Mouse (Mus musculus): ENCODE results near the gene Cabp1. TPM values are rescaled to one million over a fixed set of nuclear protein-coding genes. Genes with fewer than 3 reads are reported as not detected.

Gene Cabp1
- total RNA-seq (2022) = 100 to 1,000 TPM; 109 to 118 (median 114) TPM

DNA sequence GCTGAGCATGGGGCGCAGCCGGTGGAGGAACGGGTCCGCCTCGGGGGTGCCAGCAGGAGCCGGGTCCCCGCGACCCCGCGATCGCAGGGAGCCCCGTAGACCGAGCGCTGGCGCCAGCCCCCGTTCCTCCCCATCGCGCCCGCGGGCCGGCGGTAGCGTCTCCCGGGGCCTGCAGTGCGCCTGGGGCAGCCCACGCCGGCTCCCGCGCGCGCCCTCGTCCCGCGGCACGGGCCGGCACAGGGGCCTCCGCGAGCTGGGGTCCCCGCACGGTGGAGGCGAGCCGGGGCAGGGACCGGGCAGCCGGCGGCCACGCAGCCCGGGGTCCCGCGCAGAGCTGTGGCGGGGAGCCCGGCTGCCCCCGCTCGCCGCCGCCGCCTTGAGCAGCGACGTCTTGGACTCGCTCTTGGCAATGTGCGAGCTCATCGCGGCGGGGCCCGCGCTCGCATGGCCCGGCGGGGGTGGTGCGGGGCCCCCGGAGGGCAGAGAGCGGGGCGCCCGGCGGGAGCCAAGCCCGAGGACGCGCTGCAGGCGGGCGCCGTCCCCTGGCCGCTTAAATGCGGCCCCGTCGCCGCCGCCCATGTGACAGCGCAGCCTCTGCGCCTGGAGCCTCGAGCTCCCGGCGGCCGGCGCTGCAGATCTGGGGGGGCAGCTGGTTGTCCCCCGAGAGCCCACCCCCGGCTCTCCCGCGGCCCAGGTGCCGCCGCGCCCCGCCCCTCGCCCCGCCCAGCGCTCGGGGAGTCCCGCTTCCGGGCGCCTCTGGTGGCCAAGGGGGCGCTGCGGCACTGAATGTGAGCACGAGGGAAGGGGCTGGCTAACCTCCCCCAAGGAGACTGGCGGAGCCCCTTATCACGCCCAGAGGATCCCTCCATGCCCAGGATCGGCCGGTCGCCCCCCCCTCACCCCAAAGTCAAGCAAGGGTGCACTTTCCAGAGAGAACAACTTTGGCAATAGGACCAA lies at the start of gene Cabp1:
Gene Cabp1, minus strand, starts transcription at position 713 of the 957 bp plus-strand sequence.
- peak in 1 of 2 experiments; percentile 45 for DNase-seq (ENCODE audit: low spot score in 2 of 2)

DNA sequence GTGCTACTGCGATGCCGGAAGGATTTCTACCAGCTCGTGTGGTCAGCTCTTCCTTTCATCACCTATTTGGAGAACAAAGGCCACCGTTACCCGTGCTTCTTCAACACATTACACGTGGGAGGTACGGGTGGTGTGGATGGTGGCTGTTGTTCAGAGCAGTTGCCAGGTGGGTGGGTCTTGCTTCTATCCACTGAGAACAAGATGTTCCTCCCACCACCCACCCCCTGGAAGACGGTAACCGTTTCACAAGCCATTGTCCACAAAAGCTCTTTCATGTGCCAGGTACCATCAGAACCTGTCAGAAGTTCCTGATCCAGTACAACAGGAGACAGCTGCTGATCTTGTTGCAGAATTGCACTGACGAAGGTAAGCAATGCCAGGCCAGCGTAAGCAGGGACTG lies 46.0 kb upstream of the Cabp1 start:
- DNase-seq (ENCODE audit: low spot score in 2 of 2) = no peak

DNA sequence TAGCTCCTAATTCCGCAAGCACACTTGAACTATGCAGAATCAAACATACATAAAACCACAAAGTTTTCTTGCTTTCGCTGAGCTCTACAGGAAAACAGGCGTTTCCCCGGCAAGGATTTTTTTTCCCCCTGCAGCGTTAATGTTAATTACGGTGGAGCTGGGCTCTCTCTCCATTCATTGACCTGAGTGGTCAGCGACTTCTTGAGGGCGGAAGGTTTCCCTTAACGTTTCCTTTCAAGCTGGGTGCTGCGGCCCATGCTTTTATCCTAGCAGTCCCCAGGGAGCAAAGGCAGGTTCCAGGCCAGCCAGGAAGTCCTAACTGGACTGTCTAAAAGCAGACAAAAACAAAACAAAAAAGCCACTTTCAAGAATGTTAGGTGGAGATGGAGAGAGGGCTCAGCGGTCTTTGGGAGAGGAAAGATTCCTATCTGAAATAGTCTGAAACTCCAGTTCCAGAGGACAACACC lies 44.6 kb upstream of the Cabp1 start:
- no peak for DNase-seq (ENCODE audit: low spot score in 2 of 2)

DNA sequence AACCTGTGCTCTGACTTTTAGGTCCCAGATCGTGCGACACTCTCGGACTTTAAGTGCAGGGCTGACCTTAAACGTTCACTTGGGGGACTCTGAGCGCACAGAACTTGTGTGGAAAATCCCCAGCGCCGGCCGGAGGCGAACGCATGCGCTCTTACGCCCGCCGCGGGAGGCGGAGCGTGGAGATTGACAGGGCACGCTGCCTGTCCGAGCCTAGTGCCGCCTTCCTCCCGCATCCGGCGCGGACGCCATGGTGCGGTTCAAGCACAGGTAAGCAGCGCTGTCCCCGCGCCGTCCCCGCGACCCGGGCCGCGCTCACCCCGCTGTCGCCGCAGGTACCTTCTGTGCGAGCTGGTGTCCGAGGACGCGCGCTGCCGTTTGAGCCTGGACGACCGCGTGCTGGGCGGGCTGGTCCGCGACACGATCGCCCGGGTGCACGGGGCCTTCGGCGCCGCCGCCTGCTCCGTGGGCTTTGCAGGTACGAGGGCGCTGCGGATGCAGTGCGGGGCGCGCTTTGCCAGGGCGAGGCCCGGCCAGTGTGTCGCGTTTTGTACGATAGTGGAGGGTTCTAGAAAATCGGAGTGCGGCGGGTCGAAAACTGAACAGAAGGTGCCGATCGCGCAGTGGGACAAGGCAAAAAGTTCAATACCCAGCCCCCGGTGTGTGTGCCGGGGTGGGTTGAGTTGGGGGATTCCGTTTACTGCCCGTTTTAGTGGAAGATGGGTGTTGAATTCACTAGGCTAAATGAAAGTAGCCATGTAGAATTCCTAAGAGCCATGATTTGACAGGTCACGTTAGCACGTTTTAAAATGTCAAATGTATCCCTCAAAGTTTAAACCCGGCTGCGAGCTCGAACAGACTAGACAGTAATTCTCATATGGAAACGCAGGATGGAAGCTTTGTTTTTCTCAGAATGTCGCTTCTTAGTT lies 43.9 kb upstream of the Cabp1 start:
- DNase-seq (ENCODE audit: low spot score in 2 of 2) = peak; percentile 81 to 90

- DNase-seq (ENCODE audit: low spot score in 2 of 2) = peak; percentile 76 to 91
These were observed 41.6 kb upstream of the Cabp1 start, which contains the start of gene Pop5 for GRCm38 (mm10) chr5:115235786-115236263. Gene Pop5 (plus strand): TSS chr5:115235836.

DNA sequence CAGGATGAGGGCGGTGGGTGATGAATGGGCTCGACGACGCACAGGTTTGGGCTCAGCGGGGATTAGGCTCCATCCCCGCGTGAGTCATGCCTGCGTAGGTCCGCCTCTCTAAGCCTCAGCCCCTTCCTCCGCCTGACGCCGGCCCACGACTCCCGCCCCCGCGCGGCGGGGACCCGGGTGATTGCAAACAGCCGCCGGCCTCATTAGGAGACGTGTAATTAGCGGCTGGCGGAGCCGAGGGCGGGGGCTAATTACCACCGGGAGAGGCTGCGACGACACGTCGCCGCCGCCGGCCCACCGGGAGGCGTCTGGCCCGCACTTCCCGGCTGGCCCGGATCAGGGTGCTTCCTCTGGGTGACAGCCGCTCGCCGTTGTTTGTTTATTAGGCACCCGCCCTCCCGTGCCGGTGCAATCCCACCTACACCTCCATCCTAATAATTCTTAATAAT lies 41.2 kb upstream of the Cabp1 start:
- DNase-seq (ENCODE audit: low spot score in 2 of 2) = peak; percentile 65 to 71

DNA sequence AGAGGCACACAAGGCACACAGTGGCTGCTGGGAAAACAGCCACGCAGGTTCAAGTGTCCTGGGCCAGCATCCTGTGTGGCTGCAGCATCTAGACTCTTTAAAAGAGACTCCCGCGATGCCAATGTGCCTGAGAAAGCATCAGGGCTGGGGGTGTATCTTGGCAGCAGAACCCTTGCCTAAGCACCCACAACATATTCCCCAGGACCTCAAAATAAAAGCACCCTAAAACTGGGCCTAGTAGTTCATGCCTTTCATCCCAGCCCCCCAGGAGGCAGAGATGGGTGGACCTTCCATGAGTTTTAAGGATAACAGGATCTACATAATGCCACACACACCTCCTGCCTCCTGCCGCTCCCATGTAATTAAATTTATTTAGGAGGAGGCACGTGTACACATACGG lies 40.3 kb upstream of the Cabp1 start:
- DNase-seq (ENCODE audit: low spot score in 2 of 2) = no peak

GRCm38 (mm10) chr5:115233031-115233780 lies 39.0 kb upstream of the Cabp1 start:
- DNase-seq (ENCODE audit: low spot score in 2 of 2) = no peak

DNA sequence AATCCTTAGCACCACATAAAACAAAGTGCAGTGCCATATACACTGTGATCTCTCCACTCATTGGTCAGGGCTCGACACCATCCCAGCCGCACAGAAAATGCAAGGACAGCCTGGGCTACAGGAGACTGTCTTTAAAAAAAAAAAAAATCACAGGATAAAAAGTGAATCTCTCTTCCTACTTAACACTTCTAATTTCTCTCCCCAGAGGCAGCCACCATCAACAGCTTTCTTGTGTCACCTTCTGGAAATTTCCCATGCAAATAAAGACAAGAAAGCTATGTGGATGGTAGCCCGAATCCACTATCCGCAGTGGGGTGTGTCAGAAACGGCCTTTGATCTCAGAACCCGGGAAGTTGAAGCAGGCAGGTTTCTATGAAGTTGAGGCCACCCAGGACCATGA lies 38.3 kb upstream of the Cabp1 start:
- DNase-seq (ENCODE audit: low spot score in 2 of 2) = no peak

GRCm38 (mm10) chr5:115231552-115232120 lies 37.5 kb upstream of the Cabp1 start:
- no peak for DNase-seq (ENCODE audit: low spot score in 2 of 2)

GRCm38 (mm10) chr5:115230830-115231551 lies 36.8 kb upstream of the Cabp1 start:
- DNase-seq (ENCODE audit: low spot score in 2 of 2) = no peak

GRCm38 (mm10) chr5:115222485-115222884 lies 28.3 kb upstream of the Cabp1 start:
- DNase-seq (ENCODE audit: low spot score in 2 of 2) = no peak

GRCm38 (mm10) chr5:115220931-115221640 lies 26.9 kb upstream of the Cabp1 start:
- DNase-seq (ENCODE audit: low spot score in 2 of 2) = peak in 1 of 2 experiments; percentile 40

- DNase-seq (ENCODE audit: low spot score in 2 of 2) = no peak
These were observed 23.8 kb upstream of the Cabp1 start for GRCm38 (mm10) chr5:115217998-115218397.

DNA sequence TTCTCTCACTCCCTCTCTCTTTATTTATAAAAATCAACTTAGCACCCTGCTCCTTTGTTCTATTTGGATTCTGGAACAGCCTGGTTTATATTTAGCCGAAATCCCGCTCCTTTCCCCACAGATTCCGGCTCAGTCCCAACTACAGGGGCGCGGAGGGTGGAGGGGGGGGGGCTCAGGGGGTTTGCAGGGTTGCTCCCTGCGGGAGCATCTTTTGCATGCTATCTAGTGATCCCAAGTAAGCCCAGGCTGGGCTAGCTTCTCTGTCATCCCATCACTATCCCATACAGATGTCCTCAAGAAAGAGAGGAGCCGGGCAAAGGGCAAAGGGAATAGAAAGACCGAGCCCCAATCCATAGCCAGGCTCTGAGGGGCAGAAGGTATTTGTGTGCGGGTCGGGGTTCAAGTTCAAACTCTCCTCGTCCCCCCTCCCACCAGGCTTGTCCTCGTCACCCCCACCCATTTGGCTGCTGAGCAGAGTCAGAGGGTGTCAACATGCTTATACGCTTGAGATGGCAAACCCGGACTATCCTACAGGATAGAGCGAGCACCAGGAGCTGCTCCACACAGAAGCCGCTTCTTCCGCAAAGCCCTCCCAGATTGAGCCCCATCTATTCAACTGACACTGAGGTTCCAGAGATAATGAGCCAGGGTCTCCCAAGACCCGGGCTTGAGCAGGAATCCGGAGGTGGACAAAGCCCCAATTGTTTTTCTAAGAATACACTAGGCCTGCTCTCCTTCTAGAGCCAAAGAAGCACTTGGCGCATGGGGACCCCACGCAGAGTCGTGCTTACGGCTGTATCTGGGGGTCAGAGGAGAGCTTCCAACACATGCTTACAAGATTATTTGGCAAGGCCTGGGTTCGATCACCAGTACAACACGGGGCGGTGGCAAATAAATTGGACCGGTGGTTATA lies 21.3 kb upstream of the Cabp1 start:
- no peak for DNase-seq (ENCODE audit: low spot score in 2 of 2)

DNA sequence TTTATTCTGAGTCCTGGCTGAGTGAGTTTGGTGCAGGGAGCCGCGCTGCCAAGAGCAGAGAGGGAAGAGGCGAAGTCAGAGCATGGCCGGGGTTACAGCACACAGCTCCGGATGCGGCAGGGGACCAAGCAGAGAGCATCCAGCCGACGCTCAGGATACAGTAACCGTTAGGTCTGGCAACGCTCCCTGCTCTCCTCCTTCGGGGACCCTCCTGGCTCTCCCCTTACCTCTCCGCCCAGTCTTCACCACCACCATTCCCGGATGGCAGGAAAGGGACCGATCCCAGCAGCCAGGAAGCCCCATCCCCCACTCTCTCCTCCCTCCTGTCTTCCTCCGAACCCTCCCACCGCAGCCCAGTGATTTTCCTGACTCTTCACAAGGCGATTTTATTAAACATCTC lies 20.7 kb upstream of the Cabp1 start:
- DNase-seq (ENCODE audit: low spot score in 2 of 2) = no peak

- DNase-seq (ENCODE audit: low spot score in 2 of 2) = no peak
These were observed 18.7 kb upstream of the Cabp1 start for GRCm38 (mm10) chr5:115212861-115213260.

- peak in 1 of 2 experiments; percentile 55 for DNase-seq (ENCODE audit: low spot score in 2 of 2)
These were observed 18.3 kb upstream of the Cabp1 start for GRCm38 (mm10) chr5:115212451-115212850.
